Mouse (Mus musculus): ENCODE data around the gene Vmn1r17. TPM values are rescaled to one million over a fixed set of nuclear protein-coding genes. Genes with fewer than 3 reads are reported as not detected.
"Not testable (repeated sequence)": the region's sequence is repeated elsewhere in the genome, so short reads cannot be mapped to it uniquely, and the experiment has no call there.

Gene Vmn1r17
- not detected for polyA plus RNA-seq (2012; fragmentation: generic; extraction: Trizol)

GRCm38 (mm10) chr6:57363627-57364026 lies at the start of gene Vmn1r17:
Vmn1r17 (minus strand) TSS chr6:57363727.
- H3K36me3 ChIP-seq (ENCODE audit: control insufficient read depth, insufficient read depth) = no peaks in the 10 kb centered on the region
- no peaks in the 10 kb centered on the region for H3K27me3 ChIP-seq (ENCODE audit: control insufficient read depth, insufficient read depth, insufficient read length)
- H3ac ChIP-seq (ENCODE audit: control insufficient read depth, insufficient read length) = no peak within 1 kb of the TSS
- H3K4me2 ChIP-seq (ENCODE audit: low read depth) = no peak within 1 kb of the TSS
- TF ChIP-seq POLR2AphosphoS2 (IDR thresholded peaks at IDR 0.05; ENCODE audit: insufficient read length, low read depth) (no peak), SRF (IDR thresholded peaks at IDR 0.05; ENCODE audit: control insufficient read depth, insufficient read length, low read depth) (no peak), MYOD1 (IDR thresholded peaks at IDR 0.05; ENCODE audit: control insufficient read depth in 1 of 3, insufficient read length in 2 of 3, low read depth in 2 of 3) (no peak), TCF12 (IDR thresholded peaks at IDR 0.05; ENCODE audit: insufficient read depth, poor library complexity, severe bottlenecking) (no peak), MYOG (IDR thresholded peaks at IDR 0.05; ENCODE audit: control insufficient read depth in 1 of 3, insufficient read depth in 1 of 3, insufficient read length in 2 of 3, low read depth in 2 of 3) (no peak), TCF3 (IDR thresholded peaks at IDR 0.05; ENCODE audit: insufficient read length, low read depth) (no peak), E2F4 (IDR thresholded peaks at IDR 0.05; ENCODE audit: insufficient read depth) (no peak), MAX (IDR thresholded peaks at IDR 0.05; ENCODE audit: low read depth) (no peak), REST (IDR thresholded peaks at IDR 0.05; ENCODE audit: insufficient read depth, insufficient read length) (no peak), POLR2A (IDR thresholded peaks at IDR 0.05; ENCODE audit: insufficient read length, low read depth) (no peak), CEBPB (IDR thresholded peaks at IDR 0.05; ENCODE audit: insufficient read depth, poor library complexity, severe bottlenecking) (no peak), USF1 (IDR thresholded peaks at IDR 0.05; ENCODE audit: low read depth) (no peak)
- no peak within 1 kb of the TSS for H3K4me3 ChIP-seq
- no peaks in the 10 kb centered on the region for H3K79me2 ChIP-seq (ENCODE audit: control insufficient read depth, insufficient read depth)

DNA sequence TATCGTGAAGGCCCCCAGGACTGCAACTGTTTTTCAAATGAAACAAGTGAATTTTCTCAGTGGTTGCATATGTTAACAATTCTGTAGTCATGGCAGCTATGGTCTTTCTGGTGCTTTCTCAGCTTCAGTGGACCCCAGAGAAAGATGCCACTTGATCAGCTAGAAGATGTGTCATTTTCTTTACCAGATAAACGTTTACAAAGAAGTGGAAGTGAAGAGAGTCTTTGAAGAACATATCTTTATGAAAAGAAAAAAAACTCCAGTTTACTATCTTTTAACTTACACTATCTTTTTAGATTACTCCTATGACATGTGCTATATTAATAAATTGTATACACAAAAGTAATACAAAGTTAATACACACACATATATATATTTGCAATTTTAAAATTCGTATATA lies 40.0 kb upstream of the Vmn1r17 start, which contains the start of gene Vmn1r19:
Vmn1r19 (plus strand) TSS at position 301 of the 400 bp plus-strand sequence.
- not testable (repeated sequence) for H3K36me3 ChIP-seq (ENCODE audit: control insufficient read depth, insufficient read depth); H3K79me2 ChIP-seq (ENCODE audit: control insufficient read depth, insufficient read depth)

DNA sequence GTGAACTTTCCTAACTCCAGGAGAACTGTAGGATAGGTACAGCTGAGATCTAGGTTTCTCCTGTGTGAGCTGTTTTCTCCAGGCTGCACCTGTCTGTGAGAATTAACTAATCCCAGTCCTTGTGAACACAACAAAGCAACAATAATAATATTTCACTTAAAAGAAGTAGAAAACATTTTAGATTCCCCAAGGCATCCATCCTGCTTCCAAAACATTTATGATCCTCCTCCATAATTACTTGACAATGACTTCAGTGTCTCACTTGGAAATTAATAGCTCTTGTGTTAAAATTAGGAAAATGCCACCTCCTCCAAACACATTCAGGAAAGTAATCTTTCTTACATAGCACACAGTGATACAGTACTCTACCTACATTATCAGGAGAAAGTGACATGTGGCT lies 32.2 kb upstream of the Vmn1r17 start, which contains the start of gene Vmn1r18:
Vmn1r18 (minus strand) TSS at position 101 of the 400 bp plus-strand sequence.
- H3K27me3 ChIP-seq (ENCODE audit: control insufficient read depth, insufficient read depth, insufficient read length) = no peaks in the 10 kb centered on the region
- no peaks in the 10 kb centered on the region for H3K79me2 ChIP-seq (ENCODE audit: control insufficient read depth, insufficient read depth)
- TF ChIP-seq TCF12 (IDR thresholded peaks at IDR 0.05; ENCODE audit: insufficient read depth, poor library complexity, severe bottlenecking) (no peak), MYOD1 (IDR thresholded peaks at IDR 0.05; ENCODE audit: control insufficient read depth in 1 of 3, insufficient read length in 2 of 3, low read depth in 2 of 3) (no peak), REST (IDR thresholded peaks at IDR 0.05; ENCODE audit: insufficient read depth, insufficient read length) (no peak), MAX (IDR thresholded peaks at IDR 0.05; ENCODE audit: low read depth) (no peak), E2F4 (IDR thresholded peaks at IDR 0.05; ENCODE audit: insufficient read depth) (no peak), POLR2AphosphoS2 (IDR thresholded peaks at IDR 0.05; ENCODE audit: insufficient read length, low read depth) (no peak), USF1 (IDR thresholded peaks at IDR 0.05; ENCODE audit: low read depth) (no peak), TCF3 (IDR thresholded peaks at IDR 0.05; ENCODE audit: insufficient read length, low read depth) (no peak), SRF (IDR thresholded peaks at IDR 0.05; ENCODE audit: control insufficient read depth, insufficient read length, low read depth) (no peak), POLR2A (IDR thresholded peaks at IDR 0.05; ENCODE audit: insufficient read length, low read depth) (no peak), CEBPB (IDR thresholded peaks at IDR 0.05; ENCODE audit: insufficient read depth, poor library complexity, severe bottlenecking) (no peak), MYOG (IDR thresholded peaks at IDR 0.05; ENCODE audit: control insufficient read depth in 1 of 3, insufficient read depth in 1 of 3, insufficient read length in 2 of 3, low read depth in 2 of 3) (no peak)
- no peaks in the 10 kb centered on the region for H3K36me3 ChIP-seq (ENCODE audit: control insufficient read depth, insufficient read depth)
- H3K4me2 ChIP-seq (ENCODE audit: low read depth) = no peak within 1 kb of the TSS
- H3ac ChIP-seq (ENCODE audit: control insufficient read depth, insufficient read length) = no peak within 1 kb of the TSS
- H3K4me3 ChIP-seq = no peak within 1 kb of the TSS

More for the DNA sequence above, 40.0 kb upstream of the Vmn1r17 start, which contains the start of gene Vmn1r19:
- H3K27me3 ChIP-seq (ENCODE audit: control insufficient read depth, insufficient read depth, insufficient read length); H3K4me2 ChIP-seq (ENCODE audit: low read depth); H3ac ChIP-seq (ENCODE audit: control insufficient read depth, insufficient read length); H3K4me3 ChIP-seq: not testable (repeated sequence)

DNA sequence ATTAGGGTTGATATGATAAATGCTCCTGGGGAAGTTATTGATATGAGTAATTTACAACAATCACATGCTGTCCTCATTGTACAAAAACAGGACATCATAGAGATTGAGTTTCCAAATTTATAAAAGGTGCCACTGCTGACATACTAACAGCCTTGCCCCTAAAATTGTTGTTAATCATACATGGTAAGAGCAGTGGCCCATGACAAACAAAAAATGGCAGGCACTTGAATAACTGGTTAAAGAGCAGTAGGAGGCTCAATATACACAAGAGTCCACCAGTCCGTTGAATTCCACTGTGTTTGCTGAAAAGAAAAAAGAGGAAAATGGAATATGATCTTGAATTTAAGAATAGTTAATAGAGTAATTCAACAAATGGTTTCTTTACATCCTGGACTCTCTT lies 4.0 kb upstream of the Vmn1r17 start:
- no peaks in the 10 kb centered on the region for H3K36me3 ChIP-seq (ENCODE audit: control insufficient read depth, insufficient read depth)
- TF ChIP-seq SRF (IDR thresholded peaks at IDR 0.05; ENCODE audit: control insufficient read depth, insufficient read length, low read depth) (no peak), POLR2AphosphoS2 (IDR thresholded peaks at IDR 0.05; ENCODE audit: insufficient read length, low read depth) (no peak), USF1 (IDR thresholded peaks at IDR 0.05; ENCODE audit: low read depth) (no peak), MYOD1 (IDR thresholded peaks at IDR 0.05; ENCODE audit: control insufficient read depth in 1 of 3, insufficient read length in 2 of 3, low read depth in 2 of 3) (no peak), E2F4 (IDR thresholded peaks at IDR 0.05; ENCODE audit: insufficient read depth) (no peak), REST (IDR thresholded peaks at IDR 0.05; ENCODE audit: insufficient read depth, insufficient read length) (no peak), TCF3 (IDR thresholded peaks at IDR 0.05; ENCODE audit: insufficient read length, low read depth) (no peak), CEBPB (IDR thresholded peaks at IDR 0.05; ENCODE audit: insufficient read depth, poor library complexity, severe bottlenecking) (no peak), MAX (IDR thresholded peaks at IDR 0.05; ENCODE audit: low read depth) (no peak), TCF12 (IDR thresholded peaks at IDR 0.05; ENCODE audit: insufficient read depth, poor library complexity, severe bottlenecking) (no peak), POLR2A (IDR thresholded peaks at IDR 0.05; ENCODE audit: insufficient read length, low read depth) (no peak), MYOG (IDR thresholded peaks at IDR 0.05; ENCODE audit: control insufficient read depth in 1 of 3, insufficient read depth in 1 of 3, insufficient read length in 2 of 3, low read depth in 2 of 3) (no peak)
- H3K79me2 ChIP-seq (ENCODE audit: control insufficient read depth, insufficient read depth) = no peaks in the 10 kb centered on the region
- no peak overlapping the region for H3ac ChIP-seq (ENCODE audit: control insufficient read depth, insufficient read length)
- no peak overlapping the region for H3K4me2 ChIP-seq (ENCODE audit: low read depth)
- H3K4me3 ChIP-seq = no peak overlapping the region
- H3K27me3 ChIP-seq (ENCODE audit: control insufficient read depth, insufficient read depth, insufficient read length) = no peaks in the 10 kb centered on the region

DNA sequence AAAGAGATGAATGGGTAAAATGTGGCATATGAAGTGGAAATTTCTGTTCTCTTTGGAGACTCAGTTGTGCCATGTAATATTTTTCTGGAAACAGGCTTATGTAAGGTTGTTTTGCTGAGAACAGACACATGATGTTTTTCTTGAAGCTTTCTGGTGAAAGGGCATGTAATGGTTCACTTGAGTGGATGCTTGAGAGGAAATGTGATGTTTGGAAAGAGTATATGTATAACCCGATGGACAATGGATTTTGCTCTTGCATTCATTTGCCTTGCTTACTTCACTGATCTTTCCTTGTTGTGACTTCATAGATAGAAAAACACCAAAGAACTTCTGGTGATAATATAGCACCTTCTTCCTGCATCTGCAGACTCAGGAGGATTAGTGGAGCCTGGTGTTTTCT lies 2.3 kb upstream of the Vmn1r17 start:
- H3ac ChIP-seq (ENCODE audit: control insufficient read depth, insufficient read length); H3K4me3 ChIP-seq; H3K27me3 ChIP-seq (ENCODE audit: control insufficient read depth, insufficient read depth, insufficient read length); H3K4me2 ChIP-seq (ENCODE audit: low read depth); H3K36me3 ChIP-seq (ENCODE audit: control insufficient read depth, insufficient read depth); H3K79me2 ChIP-seq (ENCODE audit: control insufficient read depth, insufficient read depth): not testable (repeated sequence)
